Mouse (Mus musculus) granulocyte monocyte progenitor cell, adult 5-6 weeks (primary cell): ENCODE results near the gene Tjp3. TPM values are rescaled to one million over a fixed set of nuclear protein-coding genes. Genes with fewer than 3 reads are reported as not detected.

Source experiments
- ATAC-seq: replicated peaks from 2 replicates; pipeline ENCODE4 v1.8.0; 2016; ENCODE audit warnings: mild to moderate bottlenecking, moderate TSS enrichment, inconsistent platforms; ENCODE audit not compliant: poor library complexity, severe bottlenecking
- total RNA-seq, 2 experiments: library from RNA; stranded (forward) in 1 of 2; stranded (reverse) in 1 of 2; fragments of 200-712, 200-1000 nt in 1 of 2; fragments of >200 nt in 1 of 2; fragmentation: Nextera tagmentation in 1 of 2; gene quantifications; 2 replicates each; pipeline ENCODE4 v1.2.3; 2014 to 2017

Gene Tjp3
- total RNA-seq, 2 experiments from 2014 or later = 6.2 to 8.4 TPM

DNA sequence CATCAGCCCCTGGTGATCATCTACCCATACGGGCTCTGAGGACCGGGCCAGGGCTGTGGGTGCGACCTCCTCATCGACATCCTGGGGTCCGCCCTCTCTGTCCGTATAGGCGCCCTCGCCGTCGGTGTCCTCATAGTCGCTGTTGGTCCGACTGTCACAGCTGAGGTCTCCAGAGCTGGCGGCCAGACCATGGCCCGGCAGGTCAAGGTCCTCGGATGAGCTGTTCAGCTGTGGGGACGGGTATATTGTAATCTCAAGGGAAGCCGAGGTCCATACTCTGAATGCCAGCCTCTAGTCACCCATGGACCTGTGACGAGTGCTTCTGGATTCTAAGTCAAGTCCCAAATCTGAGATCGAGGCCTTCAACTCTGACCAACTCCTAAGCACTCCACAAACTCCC is 17.5 kb downstream of the Tjp3 start:
- ATAC-seq = no peak

DNA sequence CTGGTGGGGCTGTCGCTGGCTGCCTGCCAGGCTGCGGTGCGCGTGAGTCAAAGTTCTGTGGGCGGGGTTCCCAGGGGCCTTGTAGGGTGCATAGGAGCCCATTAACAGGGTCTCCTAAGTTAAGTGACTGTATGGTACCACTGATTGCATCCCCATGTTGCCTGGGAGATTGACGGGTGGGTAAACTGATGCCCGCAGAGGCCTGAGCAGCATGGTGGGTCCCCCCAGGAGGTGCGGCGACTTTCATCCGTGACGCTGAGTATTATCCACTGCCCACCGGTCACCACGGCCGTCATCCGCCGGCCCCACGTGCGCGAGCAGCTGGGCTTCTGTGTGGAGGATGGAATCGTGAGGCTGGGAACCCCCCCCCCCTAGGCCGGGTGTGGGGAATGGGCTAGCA is 19.0 kb downstream of the Tjp3 start:
- ATAC-seq = no peak

DNA sequence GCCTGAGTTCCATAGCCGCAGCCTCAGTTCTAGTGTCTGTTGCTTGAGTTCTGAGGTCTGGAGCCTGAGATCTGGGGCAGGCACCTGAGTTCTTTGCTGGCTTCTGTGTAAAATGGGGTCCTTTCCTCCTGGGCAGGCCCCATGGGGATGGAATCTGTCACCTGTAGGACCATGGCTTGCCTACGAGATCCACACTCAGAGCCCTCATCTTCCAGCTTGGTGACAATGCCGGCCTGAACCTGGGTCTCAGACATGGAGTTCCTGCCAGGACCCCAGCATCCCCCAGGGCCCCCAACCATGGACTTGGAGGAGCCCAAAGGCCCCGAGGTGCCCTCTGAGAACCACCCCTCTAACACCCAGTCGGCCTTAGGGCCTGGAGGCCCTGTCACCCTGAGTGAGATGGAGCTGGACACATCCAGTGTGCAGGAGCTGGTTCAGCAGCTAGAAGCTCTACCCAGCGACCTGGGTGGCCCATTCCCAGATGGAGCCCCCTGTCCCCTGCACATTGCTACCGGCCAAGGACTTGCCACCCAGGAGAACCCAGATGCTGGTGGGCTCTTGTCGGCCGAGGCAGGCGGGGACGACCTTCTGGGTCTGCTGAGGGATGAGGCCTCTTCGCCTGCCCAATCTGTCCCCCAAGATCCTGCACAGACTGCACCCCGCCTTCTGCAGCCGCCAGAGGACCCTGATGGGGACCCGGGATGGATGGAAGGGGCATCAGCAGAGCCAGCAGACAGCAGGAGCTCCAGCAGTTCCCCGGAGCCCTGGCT is 22.6 kb downstream of the Tjp3 start:
- ATAC-seq = no peak

DNA sequence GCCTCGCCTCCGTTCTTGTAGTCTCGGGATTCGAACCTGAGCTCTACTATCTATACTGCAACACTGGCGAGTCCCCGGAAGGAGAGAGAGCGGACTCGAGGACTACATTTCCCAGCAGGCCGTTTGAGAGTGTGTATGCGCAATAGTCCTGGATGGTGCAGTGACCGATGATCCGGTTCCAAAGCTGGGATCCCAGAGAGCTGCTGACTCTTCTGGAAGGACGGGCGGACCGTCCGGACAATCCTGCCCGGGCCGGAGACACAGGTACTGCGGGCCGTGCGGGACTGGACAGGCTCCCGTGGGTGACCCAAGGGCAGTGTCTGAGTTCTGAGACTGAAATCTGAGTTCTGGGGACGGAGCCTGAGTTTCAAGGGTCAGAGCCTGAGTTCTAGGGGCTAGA is 23.3 kb downstream of the Tjp3 start:
- peak; percentile 76 for ATAC-seq

DNA sequence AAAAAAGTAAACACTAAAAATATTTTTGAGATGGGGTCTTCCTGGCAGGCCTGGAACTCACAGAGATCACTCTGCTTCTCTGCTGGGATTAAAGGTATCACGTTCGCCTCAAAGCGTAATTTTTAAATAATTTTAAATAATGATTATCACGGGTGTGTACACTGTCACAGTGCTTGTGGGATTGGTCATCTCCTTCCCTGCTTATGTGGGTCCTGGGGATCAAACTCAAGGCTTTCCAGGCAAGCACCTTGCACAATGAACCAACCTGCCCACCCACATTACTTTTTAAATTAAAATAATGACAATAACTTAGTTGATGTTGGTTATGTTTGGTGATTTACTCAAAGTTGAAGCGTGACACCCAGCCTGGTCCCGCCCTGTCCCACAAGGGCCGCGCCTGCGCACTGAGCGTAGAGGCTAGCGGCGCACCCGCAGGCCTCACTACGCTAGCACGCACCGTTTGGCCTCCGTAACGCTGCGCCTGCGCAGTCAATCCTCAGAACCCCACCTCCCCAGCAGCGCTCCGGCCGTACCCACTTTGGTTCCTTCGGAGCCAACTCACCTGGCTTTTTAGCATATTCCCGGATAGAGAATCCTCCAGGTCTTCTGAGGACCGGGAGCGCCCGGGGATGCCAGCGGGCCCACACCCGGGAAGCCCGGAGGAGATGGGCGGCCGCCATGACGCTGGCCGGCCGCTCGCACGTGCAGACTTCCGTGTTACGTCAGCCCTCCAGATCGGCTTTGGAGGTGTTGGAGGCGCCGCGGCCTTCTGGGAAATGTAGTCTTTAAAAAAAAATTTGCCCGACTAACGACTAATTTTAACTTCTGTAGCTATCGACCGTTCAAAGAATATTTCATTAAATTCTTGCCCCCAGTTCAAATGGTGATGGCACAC is 24.9 kb downstream of the Tjp3 start, which contains the start of the genes Mrpl54 and Apba3:
Mrpl54 (minus strand) TSS at position 724 of the 895 bp plus-strand sequence.
Apba3 (plus strand) TSS at position 750 of the 895 bp plus-strand sequence.
- peak; percentile 77 for ATAC-seq

DNA sequence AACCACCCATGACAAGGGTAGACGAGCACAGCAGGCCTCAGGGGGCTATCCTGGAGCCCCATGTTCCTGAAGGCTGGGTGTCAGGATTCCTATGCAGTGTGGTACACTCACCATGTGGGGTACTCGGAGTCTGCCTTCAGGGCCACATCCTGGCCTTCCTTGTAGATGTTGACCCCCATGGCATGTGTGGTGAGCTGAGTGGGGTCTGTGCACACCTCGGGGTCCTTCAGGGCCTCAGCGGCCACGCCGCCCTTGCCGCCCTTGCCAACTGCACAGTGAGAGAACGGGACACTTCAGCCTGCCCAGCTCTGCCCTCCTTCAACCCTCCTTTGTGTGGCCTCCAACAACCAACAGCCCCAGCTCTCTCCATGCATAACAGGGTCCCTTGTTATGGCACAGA is 25.8 kb downstream of the Tjp3 start:
- ATAC-seq = no peak

DNA sequence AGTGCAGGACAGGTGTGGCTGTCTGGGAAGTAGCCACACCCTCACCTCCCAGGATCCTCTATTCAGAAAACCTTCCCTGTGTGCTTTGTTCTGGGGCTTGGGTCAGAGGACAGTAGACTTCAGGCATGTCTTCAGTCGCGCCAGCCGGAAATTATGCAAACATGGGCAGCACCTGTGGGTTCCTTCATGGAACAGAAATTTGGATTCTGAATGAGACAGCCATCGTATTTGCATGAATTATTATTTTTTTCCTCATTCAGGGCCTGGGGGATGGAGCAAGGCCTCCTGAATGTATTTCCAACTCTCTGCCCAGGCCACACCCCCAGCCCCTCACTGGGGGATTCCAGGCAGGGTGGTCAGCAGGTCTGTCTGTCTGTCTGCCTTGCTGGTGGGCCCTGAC is 30.4 kb downstream of the Tjp3 start:
- ATAC-seq = no peak

DNA sequence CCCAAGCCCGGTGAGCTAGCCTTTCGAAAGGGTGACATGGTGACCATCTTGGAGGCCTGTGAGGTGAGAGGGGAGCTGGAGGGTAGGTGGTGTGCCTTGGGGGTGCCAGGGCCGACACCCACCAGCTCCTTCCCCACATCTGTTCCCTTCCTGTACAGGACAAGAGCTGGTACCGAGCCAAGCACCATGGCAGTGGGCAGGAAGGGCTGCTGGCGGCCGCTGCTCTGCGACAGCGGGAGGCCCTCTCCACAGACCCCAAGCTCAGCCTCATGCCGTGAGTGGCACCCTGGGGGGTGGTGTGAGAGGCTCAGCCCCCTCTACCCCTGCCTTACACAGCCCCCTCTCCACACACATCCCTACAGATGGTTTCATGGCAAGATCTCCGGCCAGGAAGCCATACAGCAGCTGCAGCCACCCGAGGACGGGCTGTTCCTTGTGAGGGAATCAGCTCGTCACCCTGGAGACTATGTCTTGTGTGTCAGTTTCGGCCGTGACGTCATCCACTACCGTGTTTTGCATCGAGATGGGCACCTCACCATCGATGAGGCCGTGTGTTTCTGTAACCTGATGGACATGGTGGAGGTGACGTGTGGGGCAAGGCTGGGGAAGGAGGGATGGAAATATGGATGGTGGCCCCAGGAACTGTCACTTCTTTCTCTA is 32.0 kb downstream of the Tjp3 start:
- ATAC-seq = no peak

DNA sequence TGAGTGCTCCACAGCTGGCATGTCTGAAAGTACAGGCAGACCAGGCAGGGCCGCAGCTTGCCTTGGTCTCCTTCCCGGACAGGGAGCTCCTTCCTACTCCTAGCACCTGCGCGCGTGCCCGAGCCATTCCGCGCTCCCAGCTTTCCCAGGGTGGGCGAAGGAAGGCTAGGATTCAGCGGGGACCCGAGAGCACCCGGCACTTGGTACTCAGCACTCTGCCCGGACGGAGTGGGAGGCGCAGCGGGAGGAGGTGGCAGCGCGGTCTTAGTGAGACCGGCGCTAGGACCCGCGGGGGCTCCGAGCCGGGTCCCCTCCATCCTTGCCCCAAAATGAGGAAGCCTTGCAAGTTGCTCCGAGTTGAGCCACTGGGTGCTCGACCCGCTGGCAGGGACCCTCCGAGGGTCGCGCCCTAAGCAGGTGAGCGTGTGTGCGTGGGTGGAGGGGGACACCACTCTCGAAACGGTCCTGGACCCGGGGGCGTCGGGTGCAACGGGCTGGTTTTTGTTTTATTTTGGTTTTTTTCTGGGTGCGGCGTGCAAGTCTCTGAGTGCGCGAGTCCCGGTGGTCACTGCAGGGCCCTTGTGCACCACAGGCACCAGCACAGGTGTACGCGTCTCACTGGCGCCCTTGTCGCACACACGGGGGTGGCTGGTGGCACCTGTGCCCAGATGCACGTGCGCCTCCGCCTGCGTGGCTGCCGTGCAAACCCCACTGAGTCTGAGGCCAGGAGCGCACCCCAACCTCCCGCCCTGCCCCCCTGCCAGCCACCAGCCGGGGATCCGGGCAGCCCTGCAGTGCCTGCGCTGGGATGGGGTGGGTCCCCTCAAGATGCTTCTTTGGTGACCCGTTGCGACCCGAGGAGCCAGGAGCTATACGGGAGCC is 34.0 kb downstream of the Tjp3 start:
- peak; percentile 37 for ATAC-seq

DNA sequence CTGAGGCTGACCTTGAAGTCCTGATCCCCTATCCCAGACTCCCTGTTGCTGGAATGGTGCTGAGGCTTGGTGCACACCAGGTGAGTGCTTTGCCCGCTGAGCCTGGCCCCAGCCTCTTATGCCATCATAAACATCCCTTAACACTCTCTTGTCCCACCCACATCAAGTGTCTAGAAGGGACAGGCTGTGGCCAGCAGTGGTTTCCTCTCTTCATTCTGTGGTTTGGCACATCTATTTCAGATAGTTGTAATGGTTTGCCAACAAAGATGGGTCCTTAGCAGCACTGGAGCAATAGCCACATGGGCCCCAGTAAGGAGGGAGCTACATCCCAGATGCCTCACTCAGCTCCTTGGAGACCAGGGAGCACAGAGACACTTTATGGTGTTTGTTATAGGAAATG is 36.5 kb downstream of the Tjp3 start:
- peak; percentile 45 for ATAC-seq

DNA sequence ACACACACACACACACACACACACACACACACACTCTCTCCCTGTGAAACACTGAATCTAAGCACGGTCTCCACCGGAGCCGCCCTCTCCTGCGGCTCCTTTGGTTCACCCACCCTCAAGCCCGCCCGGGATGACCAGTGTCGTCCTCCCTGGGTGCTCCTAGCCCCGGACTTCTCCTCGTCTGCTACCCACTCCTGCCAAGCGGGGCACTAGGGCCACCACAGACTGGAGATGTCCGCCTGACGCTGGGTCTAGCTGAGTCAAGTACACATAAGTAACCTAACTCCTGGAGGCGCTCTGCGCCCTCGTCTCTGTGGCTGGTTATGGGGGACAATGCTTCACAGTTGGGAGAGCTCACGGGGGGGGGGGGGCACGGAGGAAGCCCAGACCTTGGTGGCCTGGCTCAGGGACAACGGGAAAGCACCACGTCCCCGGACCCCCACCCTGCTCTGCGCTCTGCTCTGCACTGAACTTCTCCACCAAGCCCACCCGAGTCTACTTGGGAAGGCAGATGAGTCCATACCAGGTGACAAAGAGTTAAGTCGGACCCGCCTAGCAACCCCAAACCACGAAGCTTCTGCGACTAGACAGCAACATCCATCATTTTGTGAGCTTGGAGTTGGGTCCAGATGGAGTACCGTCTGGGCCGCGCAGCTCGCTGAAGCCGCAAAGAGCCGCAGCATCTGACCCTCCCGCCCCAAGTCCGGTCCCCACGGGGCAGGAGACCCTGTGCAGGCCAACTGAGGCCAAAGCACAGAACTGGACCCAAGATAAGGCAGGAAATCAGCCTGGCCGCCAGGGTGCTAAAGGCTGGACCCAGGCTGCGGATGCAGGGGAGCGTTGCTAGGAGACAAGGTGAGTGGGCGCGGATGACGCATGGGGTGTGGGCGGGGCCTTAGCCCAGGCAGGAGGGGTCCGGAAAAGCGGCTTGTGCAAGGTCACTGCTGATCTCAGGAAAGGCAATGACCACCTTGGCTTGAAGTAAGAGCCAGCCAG is 38.7 kb downstream of the Tjp3 start, which contains the start of gene Matk:
Matk (plus strand) TSS at position 512 of the 996 bp plus-strand sequence.
- peak; percentile 52 for ATAC-seq

DNA sequence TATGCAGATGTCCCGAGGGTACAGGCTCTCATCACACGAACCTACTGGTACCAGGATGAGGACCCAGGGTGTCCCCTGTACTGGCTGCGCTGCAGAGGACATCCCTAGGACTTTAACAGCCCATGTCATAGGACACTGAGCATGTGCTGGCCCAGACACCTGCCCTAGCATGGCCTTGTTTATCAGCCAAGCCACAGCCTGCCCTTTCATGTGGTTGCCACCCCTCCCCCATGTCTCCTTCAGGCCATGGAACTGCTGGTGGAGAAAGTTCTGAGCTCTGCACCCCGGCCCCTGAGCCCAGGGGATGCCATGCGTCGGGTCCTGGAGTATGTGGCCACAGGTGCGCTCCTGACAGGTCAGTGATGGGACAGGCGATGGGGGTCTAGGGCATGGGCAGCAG is 41.9 kb downstream of the Tjp3 start:
- no peak for ATAC-seq

DNA sequence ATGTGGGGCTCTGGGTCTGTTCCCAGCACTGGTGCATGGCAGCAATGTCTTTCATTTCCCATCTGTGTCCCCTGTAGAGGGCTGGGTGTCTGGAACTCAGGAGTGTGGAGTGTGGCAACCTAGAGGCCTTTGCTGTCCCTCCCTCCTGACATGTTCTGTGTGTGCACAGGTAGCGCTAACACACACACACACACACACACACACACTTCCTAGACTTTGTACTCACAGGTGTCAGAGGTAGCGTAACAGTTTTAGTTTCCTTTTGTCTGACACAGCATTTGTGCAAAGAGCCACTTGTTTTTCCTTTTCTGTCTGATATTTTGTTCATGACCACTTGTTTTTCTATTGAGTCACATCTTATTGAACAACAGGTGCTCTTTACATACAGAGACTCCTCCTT is 43.6 kb downstream of the Tjp3 start:
- no peak for ATAC-seq

DNA sequence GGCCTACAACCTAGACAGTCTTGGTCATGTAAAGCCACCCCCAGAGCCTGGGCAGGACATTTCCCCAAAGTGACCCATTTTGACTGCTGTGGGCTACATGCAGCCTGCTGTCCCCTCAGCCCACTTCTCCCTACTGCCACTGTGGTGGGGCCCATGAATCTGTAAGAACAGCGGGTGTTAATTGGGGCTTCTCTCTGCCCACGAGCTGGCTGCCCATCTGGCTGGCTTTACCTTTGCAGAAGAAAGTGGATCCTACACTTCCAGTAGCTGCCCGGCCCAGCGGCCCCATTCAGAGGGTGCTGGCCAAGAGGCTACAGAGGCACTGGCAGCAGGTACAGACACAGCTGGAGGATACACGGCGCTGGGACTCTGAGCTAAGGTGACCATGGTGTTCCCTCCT is 46.2 kb downstream of the Tjp3 start:
- ATAC-seq = no peak

DNA sequence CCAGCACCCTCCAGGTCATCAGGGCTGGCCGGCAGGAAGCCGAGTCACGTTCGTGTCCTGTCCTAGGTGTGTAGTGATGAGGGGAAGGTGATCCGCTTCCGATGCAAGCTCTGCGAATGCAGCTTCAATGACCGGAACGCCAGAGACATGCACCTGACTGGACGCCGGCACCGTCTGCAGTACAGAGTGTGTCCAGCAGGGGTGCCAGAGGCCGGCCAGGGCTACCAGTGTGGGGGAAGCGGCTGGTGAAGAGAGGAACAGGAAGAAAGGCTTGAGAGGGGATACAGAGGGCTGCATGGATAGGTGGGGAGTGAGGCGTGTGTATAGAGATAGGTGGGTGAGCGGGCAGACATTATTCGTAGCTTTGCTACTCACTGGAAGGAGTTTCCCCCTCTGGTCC is 46.8 kb downstream of the Tjp3 start:
- ATAC-seq = peak; percentile 97

DNA sequence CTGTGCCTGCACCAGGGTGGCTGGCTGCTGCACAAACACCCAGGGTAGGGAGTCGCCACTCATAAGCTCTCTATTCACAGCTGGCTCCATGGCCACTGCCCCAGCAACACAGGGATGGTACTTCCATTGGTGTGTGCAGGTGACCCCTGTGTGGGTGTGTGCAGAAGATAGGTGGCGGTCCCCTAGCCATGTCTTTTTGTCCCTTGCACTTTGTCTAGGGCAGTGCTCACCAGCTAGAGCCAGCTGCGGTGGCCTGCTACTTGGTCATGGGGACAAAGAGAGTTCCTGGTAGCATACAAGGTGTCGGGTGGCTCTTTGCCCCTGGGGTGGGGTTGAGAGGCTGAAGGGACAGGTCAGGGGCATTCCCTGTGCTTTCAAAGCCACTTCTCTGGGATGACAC is 47.2 kb downstream of the Tjp3 start:
- no peak; the same call in 1 of the 2 replicates for ATAC-seq

DNA sequence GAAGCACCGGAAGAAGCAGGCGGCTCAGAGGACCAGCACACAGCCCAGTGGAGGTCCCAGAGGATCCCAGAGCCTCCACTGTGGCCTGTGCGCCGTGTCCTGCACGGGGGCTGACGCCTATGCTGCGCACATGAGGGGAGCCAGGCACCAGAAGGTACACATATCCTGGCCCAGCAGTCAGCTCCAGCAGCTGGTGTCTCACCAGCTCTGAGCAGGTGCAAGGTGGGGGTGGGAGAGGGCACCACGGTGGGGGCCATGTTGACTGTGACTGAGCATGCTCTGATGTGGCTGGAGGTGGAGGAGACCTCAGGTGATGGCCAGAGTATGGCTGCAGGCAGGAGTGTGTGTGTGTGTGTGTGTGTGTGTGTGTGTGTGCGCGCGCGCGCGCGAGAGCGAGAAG is 49.4 kb downstream of the Tjp3 start:
- ATAC-seq = no peak

DNA sequence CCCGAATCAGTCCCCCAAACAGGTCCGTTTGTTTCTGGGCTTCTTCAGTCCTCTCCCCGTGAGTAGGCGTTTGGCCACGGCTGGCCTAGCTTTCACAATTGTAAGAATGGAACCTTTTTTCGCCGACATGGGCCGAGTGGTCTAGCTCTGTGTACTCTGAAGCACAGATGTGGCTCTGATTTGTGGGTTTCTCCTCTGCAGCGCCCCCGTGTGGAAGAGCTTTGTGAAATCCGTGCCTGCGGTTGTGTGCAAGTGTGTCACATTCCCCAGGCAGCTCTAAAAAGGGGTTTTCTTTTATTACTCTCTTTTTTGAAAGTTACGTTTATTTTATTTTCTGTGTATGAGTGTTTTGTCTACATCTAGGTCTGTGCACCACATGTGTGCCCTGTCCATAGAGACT is 50.5 kb downstream of the Tjp3 start:
- peak; percentile 39; the same call in 1 of the 2 replicates for ATAC-seq

DNA sequence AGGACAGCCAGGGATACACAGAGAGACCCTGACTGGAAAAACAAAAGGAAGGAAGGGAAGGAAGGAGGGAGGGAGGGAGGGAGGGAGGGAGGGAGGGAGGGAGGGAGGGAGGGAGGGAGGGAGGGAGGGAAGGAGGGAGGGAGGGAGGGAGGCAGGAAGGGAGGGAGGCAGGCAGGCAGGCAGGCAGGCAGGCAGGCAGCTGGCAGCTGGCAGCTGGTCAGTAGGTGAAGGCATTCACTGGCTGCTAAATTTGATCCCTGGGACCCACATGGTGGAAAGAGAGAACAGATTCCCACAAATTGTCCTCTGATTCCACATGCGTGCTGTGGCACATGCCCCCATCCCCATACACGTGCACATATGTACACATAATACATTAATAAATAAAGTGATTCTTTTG is 52.8 kb downstream of the Tjp3 start:
- ATAC-seq = no peak
